Mouse (Mus musculus) NIH3T3 (cell line): ENCODE results near the gene Pla2g16.

Experiments used
- DNase-seq: peaks from one replicate; pipeline ENCODE4 v3.0.0-alpha.2; 2012; ENCODE audit warnings: low read depth

Gene Pla2g16

DNA sequence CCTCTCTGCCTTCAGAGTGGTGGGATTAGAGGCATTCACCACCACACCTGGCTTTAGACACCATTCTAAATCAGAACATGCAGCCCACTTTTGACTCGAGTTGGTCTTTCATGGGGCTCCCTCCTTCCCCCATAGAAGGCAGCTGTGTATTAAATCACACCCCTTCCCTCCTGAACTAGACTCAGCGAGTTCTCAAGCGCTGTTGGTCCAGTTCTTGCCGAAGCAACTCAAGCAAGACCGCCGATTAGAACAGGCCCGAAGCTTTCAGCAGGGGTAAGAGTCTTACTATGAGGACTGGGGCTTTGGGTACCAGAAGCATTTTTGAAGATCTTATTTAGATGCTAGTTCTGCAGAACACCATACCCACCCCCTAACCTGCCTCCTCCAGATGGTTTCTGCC is 55.9 kb downstream of the Pla2g16 start:
- no peak for DNase-seq

DNA sequence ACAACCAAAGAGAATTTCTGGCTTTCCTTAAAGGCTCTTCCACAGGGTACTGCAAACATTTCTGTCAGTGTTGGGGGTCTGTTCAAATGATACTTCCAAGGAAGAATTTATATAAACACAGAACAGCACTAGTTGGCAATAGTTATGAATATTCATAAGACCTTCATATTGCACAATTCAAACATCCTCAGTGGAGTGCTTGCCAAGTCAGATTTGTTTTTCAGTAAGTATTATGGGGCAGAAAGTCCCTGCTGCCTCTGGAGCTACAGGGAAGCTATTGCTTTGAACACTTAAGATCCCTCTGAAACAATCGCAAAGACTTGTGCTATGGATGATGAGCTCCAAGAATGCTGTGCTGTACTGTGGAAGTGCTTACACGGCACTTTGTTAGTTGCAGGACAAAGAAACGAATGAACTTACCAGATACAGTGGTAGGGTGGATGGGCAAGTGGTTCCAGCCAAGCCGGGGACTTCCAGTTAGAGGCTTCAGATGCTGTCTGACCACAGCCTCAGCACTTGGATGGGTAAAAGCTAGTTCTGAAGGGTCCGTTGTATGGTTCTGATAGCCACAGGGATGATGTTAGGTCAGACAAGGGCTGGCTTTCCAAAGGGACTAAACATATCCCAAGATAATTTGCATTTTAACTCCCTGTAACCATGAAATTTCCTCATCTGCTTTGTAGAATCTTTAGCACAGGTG is 59.1 kb downstream of the Pla2g16 start:
- peak; percentile 69 for DNase-seq

DNA sequence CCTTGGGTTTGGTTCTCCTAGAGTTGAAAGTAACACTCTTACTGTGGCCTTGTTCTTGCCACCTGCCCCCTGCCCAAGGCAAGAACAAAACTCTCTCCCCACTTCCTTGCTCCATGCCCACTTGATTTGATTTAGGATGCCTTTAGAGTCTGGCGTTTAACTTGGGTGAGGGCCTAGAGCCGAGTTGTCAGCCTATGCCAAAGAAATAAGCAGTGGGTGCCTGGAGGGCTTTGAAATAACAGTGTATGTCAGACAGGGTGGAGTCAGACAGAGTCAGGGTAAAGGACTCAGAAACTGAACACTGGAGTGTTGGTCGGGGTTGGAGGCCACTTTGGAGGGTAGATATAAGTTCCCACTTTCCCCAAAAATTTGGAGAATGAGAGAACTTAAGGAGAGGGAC is 59.8 kb downstream of the Pla2g16 start:
- DNase-seq, result peak; percentile 16

DNA sequence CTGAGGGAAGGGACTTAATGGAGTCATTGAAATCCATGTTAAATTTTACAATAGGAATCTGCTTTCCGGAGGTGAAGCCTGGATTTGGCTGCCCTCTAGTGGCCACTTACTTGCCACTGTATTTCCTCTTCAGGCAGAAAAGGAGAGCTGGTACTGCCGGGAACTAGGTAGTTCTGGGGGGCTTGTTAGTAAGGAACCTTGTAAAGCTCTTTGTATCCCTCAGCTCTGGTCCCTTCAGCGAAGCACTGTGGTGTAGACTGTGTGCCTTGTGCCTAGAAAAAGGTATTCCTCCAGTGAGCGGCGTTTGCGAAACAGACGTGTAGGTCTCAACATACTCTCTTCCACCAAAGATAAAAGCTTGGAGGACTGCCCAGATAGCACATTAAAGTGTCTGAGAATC is 60.4 kb downstream of the Pla2g16 start:
- peak; percentile 88 for DNase-seq

DNA sequence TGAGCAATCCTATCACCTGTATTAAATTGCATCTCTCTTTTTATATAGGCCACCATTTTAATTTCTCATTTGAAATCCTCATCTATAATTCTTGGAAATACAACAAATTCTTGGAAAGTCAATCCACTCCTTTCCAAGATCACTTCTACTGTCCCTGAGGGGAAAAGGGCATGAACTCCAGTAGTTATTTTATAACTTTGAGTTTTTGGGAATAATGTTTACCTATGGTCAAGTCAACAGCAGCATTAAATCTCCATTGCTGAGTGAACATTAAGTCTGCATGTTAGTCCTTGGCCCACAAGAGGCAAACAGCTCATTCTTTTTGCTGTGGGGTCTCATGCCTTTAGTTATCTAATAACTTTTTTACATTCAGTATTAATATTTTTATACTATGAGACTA is 75.8 kb downstream of the Pla2g16 start:
- DNase-seq, result no peak

DNA sequence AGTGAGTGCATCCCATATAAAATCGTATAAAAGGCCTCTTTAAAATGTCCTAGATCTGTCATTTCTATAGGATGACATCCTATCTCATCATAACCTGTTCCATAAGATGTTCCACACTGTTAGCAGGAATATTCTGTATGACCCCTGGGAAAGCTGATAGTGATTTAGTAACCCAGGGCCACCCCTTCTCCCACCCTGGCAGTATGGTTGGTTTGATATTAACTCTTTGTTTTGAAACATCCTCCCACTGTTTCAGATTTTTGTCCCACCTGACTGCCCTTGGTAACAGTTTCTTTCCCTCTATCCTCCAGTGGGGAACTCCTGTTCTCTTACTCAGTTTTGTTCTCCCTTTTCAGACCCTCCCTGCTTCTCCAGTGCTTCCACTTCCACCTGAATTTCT is 76.5 kb downstream of the Pla2g16 start:
- no peak for DNase-seq
